Mouse (Mus musculus) kidney, postnatal 0 days (tissue): Measurements from ENCODE around the gene Flg. TPM values are rescaled to one million over a fixed set of nuclear protein-coding genes. Genes with fewer than 3 reads are reported as not detected.

ENCODE experiments used
- ATAC-seq: fragments of 200-750 bp; cut with Nextera tagmentation; replicated peaks from 2 replicates; pipeline ENCODE4 v1.8.0; 2017; ENCODE audit warnings: low read depth, moderate number of reproducible peaks, moderate TSS enrichment, moderate library complexity; ENCODE audit not compliant: low FRiP score
- DNase-seq: peaks from one replicate; pipeline ENCODE4 v3.0.0-alpha.2; 2016; ENCODE audit warnings: low spot score
- H3K27ac ChIP-seq: fragments of 300-500 bp; sonication (generic); 2 replicates; pipeline ENCODE4 v1.5.1; 2014; ENCODE audit warnings: mild to moderate bottlenecking
- H3K27me3 ChIP-seq: fragments of 300-500 bp; sonication (generic); 2 replicates; pipeline ENCODE4 v1.6.1; 2014; ENCODE audit warnings: low read length, mixed read lengths; ENCODE audit not compliant: insufficient read depth
- H3K36me3 ChIP-seq: fragments of 300-500 bp; sonication (generic); 2 replicates; pipeline ENCODE4 v1.6.1; 2014; ENCODE audit warnings: low read length, mixed read lengths; ENCODE audit not compliant: insufficient read depth
- H3K4me1 ChIP-seq: fragments of 300-500 bp; sonication (generic); replicated peaks from 2 replicates; pipeline ENCODE4 v1.6.1; 2014; ENCODE audit warnings: antibody characterized with exemption, low read length, mixed read lengths; ENCODE audit not compliant: insufficient read depth
- H3K4me2 ChIP-seq: fragments of 300-500 bp; sonication (generic); 2 replicates; pipeline ENCODE4 v1.6.1; 2014; ENCODE audit warnings: mild to moderate bottlenecking, low read length, moderate library complexity, mixed read lengths
- H3K4me3 ChIP-seq: fragments of 300-500 bp; sonication (generic); replicated peaks from 2 replicates; pipeline ENCODE4 v1.5.1; 2014; ENCODE audit warnings: low read depth, low read length
- H3K9ac ChIP-seq: fragments of 300-500 bp; sonication (generic); 2 replicates; pipeline ENCODE4 v1.6.1; 2014; ENCODE audit warnings: low read depth, low read length
- H3K9me3 ChIP-seq: fragments of 300-500 bp; sonication (generic); replicated peaks from 2 replicates; pipeline ENCODE4 v1.6.1; 2016; ENCODE audit warnings: low read length, inconsistent platforms, mixed read lengths
- CTCF ChIP-seq: IDR thresholded peaks from 2 replicates; pipeline ENCODE4 v1.5.1; 2016; ENCODE audit warnings: antibody characterized with exemption, low read depth, mild to moderate bottlenecking, moderate library complexity
- WGBS: fragments of 180-500 bp; shearing (Covaris S2); extraction: QIAGEN DNeasy Blood & Tissue Kit; methylation state at CpG from one replicate; pipeline ENCODE4 v1.1.7; 2014; 5-methylcytosine and 5-hydroxymethylcytosine counted together
- polyA plus RNA-seq: library from polyadenylated mRNA; unstranded; fragments of >200 nt; fragmentation: Nextera tagmentation; extraction: Ambion mirVana; gene quantifications from 2 replicates; pipeline ENCODE4 v1.2.1, GENCODE M21; 2015

Gene Flg
- 0.28 and 0.32 TPM in 2 replicates for polyA plus RNA-seq

- 88% methylated on average over 2 of the region's 2 CpGs for WGBS
- Histone ChIP-seq H3K9me3 (no peaks in the 10 kb centered on the region), H3K4me1 (no peaks in the 10 kb centered on the region), H3K36me3 (no peaks in the 10 kb centered on the region), H3K4me3 (no peak within 1 kb of the TSS), H3K27ac (no peak within 1 kb of the TSS), H3K9ac (no peak within 1 kb of the TSS), H3K27me3 (no peaks in the 10 kb centered on the region), H3K4me2 (no peak within 1 kb of the TSS)
- DNase-seq (no peak), ATAC-seq (no peak)
- TF ChIP-seq CTCF: no peak
These were observed at the start of gene Flg for GRCm38 (mm10) chr3:93273223-93273622. TSS of gene Flg (plus strand) at chr3:93273523.

GRCm38 (mm10) chr3:93297542-93297941 lies 24.2 kb downstream of the Flg start:
- Histone ChIP-seq H3K27ac (no peak overlapping the region), H3K4me2 (no peak overlapping the region), H3K9ac (no peak overlapping the region), H3K27me3 (no peaks in the 10 kb centered on the region), H3K4me1 (no peaks in the 10 kb centered on the region), H3K9me3 (no peaks in the 10 kb centered on the region), H3K36me3 (no peaks in the 10 kb centered on the region), H3K4me3 (no peak overlapping the region)
- TF ChIP-seq CTCF: no peak
- DNase-seq: no peak
- WGBS: 80% methylated on average over 2 of the region's 2 CpGs
- no peak for ATAC-seq

- H3K36me3 ChIP-seq: no peaks in the 10 kb centered on the region
- no peak overlapping the region for H3K4me3 ChIP-seq
- DNase-seq (no peak), ATAC-seq (no peak)
- H3K4me2 ChIP-seq: no peak overlapping the region
- H3K9ac ChIP-seq: no peak overlapping the region
- H3K4me1 ChIP-seq: no peaks in the 10 kb centered on the region
- no peaks in the 10 kb centered on the region for H3K9me3 ChIP-seq
- H3K27ac ChIP-seq: no peak overlapping the region
- TF ChIP-seq CTCF: no peak
- H3K27me3 ChIP-seq: no peaks in the 10 kb centered on the region
- 68% methylated on average over 6 of the region's 6 CpGs for WGBS
These were observed 26.5 kb downstream of the Flg start for GRCm38 (mm10) chr3:93299832-93300231.

GRCm38 (mm10) chr3:93301896-93302295 lies 28.6 kb downstream of the Flg start:
- 62% methylated on average over 3 of the region's 3 CpGs for WGBS
- no peaks in the 10 kb centered on the region for H3K9me3 ChIP-seq
- H3K27me3 ChIP-seq: no peaks in the 10 kb centered on the region
- ATAC-seq: no peak
- H3K4me1 ChIP-seq: no peaks in the 10 kb centered on the region
- no peak overlapping the region for H3K4me3 ChIP-seq
- H3K4me2 ChIP-seq: no peak overlapping the region
- H3K27ac ChIP-seq: no peak overlapping the region
- TF ChIP-seq CTCF: no peak
- no peaks in the 10 kb centered on the region for H3K36me3 ChIP-seq
- DNase-seq: no peak
- H3K9ac ChIP-seq: no peak overlapping the region

GRCm38 (mm10) chr3:93306142-93306541 lies 32.8 kb downstream of the Flg start:
- WGBS: 73% methylated on average over 2 of the region's 2 CpGs
- H3K4me1 ChIP-seq: no peaks in the 10 kb centered on the region
- no peaks in the 10 kb centered on the region for H3K9me3 ChIP-seq
- H3K36me3 ChIP-seq: no peaks in the 10 kb centered on the region
- no peaks in the 10 kb centered on the region for H3K27me3 ChIP-seq
- TF ChIP-seq CTCF: peak; percentile 58
- no peak overlapping the region for H3K9ac ChIP-seq
- no peak overlapping the region for H3K4me2 ChIP-seq
- no peak overlapping the region for H3K4me3 ChIP-seq
- no peak overlapping the region for H3K27ac ChIP-seq
- ATAC-seq (no peak), DNase-seq (peak; percentile 14)

GRCm38 (mm10) chr3:93311371-93311770 lies 38.0 kb downstream of the Flg start:
- WGBS: 49% methylated on average over 3 of the region's 3 CpGs
- Histone ChIP-seq H3K36me3 (no peaks in the 10 kb centered on the region), H3K4me1 (no peaks in the 10 kb centered on the region), H3K27ac (no peak overlapping the region), H3K9me3 (no peaks in the 10 kb centered on the region), H3K27me3 (no peaks in the 10 kb centered on the region), H3K9ac (no peak overlapping the region), H3K4me3 (no peak overlapping the region), H3K4me2 (no peak overlapping the region)
- ATAC-seq (no peak), DNase-seq (no peak)
- TF ChIP-seq CTCF: no peak

GRCm38 (mm10) chr3:93314388-93314787 lies 41.1 kb downstream of the Flg start:
- no peak for ATAC-seq
- DNase-seq: peak; percentile 4
- no peaks in the 10 kb centered on the region for H3K9me3 ChIP-seq
- 91% methylated on average over 1 of the region's 1 CpGs for WGBS
- no peak overlapping the region for H3K9ac ChIP-seq
- no peaks in the 10 kb centered on the region for H3K36me3 ChIP-seq
- H3K27ac ChIP-seq: no peak overlapping the region
- no peak overlapping the region for H3K4me3 ChIP-seq
- TF ChIP-seq CTCF: peak; percentile 53
- no peak overlapping the region for H3K4me2 ChIP-seq
- H3K4me1 ChIP-seq: no peaks in the 10 kb centered on the region
- H3K27me3 ChIP-seq: no peaks in the 10 kb centered on the region
